Mouse (Mus musculus) kidney, postnatal 0 days (tissue): ENCODE results near the gene Prdm12. TPM values are rescaled to one million over a fixed set of nuclear protein-coding genes. Genes with fewer than 3 reads are reported as not detected.

Experiments
- ATAC-seq: fragments of 200-750 bp; cut with Nextera tagmentation; replicated peaks from 2 replicates; pipeline ENCODE4 v1.8.0; 2017; ENCODE audit warnings: low read depth, moderate number of reproducible peaks, moderate TSS enrichment, moderate library complexity; ENCODE audit not compliant: low FRiP score
- DNase-seq: peaks from one replicate; pipeline ENCODE4 v3.0.0-alpha.2; 2016; ENCODE audit warnings: low spot score
- H3K27ac ChIP-seq: fragments of 300-500 bp; sonication (generic); 2 replicates; pipeline ENCODE4 v1.5.1; 2014; ENCODE audit warnings: mild to moderate bottlenecking
- H3K27me3 ChIP-seq: fragments of 300-500 bp; sonication (generic); 2 replicates; pipeline ENCODE4 v1.6.1; 2014; ENCODE audit warnings: low read length, mixed read lengths; ENCODE audit not compliant: insufficient read depth
- H3K36me3 ChIP-seq: fragments of 300-500 bp; sonication (generic); 2 replicates; pipeline ENCODE4 v1.6.1; 2014; ENCODE audit warnings: low read length, mixed read lengths; ENCODE audit not compliant: insufficient read depth
- H3K4me1 ChIP-seq: fragments of 300-500 bp; sonication (generic); replicated peaks from 2 replicates; pipeline ENCODE4 v1.6.1; 2014; ENCODE audit warnings: antibody characterized with exemption, low read length, mixed read lengths; ENCODE audit not compliant: insufficient read depth
- H3K4me2 ChIP-seq: fragments of 300-500 bp; sonication (generic); 2 replicates; pipeline ENCODE4 v1.6.1; 2014; ENCODE audit warnings: mild to moderate bottlenecking, low read length, moderate library complexity, mixed read lengths
- H3K4me3 ChIP-seq: fragments of 300-500 bp; sonication (generic); replicated peaks from 2 replicates; pipeline ENCODE4 v1.5.1; 2014; ENCODE audit warnings: low read depth, low read length
- H3K9ac ChIP-seq: fragments of 300-500 bp; sonication (generic); 2 replicates; pipeline ENCODE4 v1.6.1; 2014; ENCODE audit warnings: low read depth, low read length
- H3K9me3 ChIP-seq: fragments of 300-500 bp; sonication (generic); replicated peaks from 2 replicates; pipeline ENCODE4 v1.6.1; 2016; ENCODE audit warnings: low read length, inconsistent platforms, mixed read lengths
- CTCF ChIP-seq: IDR thresholded peaks from 2 replicates; pipeline ENCODE4 v1.5.1; 2016; ENCODE audit warnings: antibody characterized with exemption, low read depth, mild to moderate bottlenecking, moderate library complexity
- WGBS: fragments of 180-500 bp; shearing (Covaris S2); extraction: QIAGEN DNeasy Blood & Tissue Kit; methylation state at CpG from one replicate; pipeline ENCODE4 v1.1.7; 2014; 5-methylcytosine and 5-hydroxymethylcytosine counted together
- polyA plus RNA-seq: library from polyadenylated mRNA; unstranded; fragments of >200 nt; fragmentation: Nextera tagmentation; extraction: Ambion mirVana; gene quantifications from 2 replicates; pipeline ENCODE4 v1.2.1, GENCODE M21; 2015

The Prdm12 gene
- polyA plus RNA-seq, 1 experiment from 2014 or later = not detected

DNA sequence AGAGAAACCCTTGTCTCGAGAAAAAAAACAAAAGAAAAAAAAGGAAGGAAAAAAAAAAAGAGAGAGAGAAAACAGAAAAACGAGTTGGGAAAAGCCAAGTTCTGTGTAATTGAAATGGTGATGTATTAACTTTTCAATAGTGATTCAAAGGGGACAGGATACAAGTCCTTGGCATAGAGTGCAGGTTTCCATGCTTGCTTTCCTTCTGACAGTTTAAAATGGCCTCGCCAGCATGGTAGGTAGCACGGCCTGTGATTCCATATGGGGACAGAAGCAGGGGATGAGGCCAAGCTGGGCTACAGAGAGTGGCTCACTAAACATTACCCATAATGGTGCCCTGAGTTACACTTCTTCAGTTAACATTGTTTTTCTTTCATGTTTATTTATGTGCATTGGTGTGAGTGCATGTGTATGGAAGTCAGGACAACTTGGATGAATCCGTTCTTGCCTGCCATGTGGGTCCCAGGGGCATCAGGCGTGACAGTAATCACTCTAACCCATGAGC, 41.9 kb downstream of the Prdm12 start:
- 61% methylated on average over 6 of the region's 6 CpGs for WGBS
- no peak for TF ChIP-seq CTCF
- no peaks in the 10 kb centered on the region for H3K9me3 ChIP-seq
- no peak overlapping the region for H3K4me2 ChIP-seq
- H3K27ac ChIP-seq = no peak overlapping the region
- no peaks in the 10 kb centered on the region for H3K4me1 ChIP-seq
- H3K36me3 ChIP-seq = peaks cover 25% of the 10 kb centered on the region
- no peak overlapping the region for H3K9ac ChIP-seq
- no peaks in the 10 kb centered on the region for H3K27me3 ChIP-seq
- 0 out of 2 replicates have a peak, but pooled peaks have one; percentile 8 for ATAC-seq
- H3K4me3 ChIP-seq = no peak overlapping the region
- no peak for DNase-seq

DNA sequence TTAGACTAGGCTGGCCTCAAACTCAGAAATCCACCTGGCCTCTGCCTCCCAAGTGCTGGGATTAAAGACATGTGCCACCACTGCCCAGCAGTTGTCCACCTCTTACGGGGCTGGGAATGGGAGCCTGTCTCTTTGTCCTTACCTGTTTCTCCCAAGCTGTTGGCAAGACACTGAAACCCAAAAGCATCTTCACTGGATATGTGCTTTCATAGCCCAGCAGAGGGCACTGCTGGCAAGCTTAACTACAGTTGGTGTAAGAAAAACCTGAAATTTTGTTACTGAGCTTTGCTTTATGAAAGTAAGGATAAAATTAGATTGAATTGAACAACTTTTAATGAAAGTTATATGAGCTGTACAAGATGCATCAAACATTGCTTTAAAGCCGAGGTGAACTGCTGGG, 43.8 kb downstream of the Prdm12 start:
- H3K4me2 ChIP-seq = no peak overlapping the region
- TF ChIP-seq CTCF = peak; percentile 84
- peaks cover 14% of the 10 kb centered on the region for H3K36me3 ChIP-seq
- 32% methylated on average over 2 of the region's 2 CpGs for WGBS
- no peak overlapping the region for H3K9ac ChIP-seq
- H3K9me3 ChIP-seq = no peaks in the 10 kb centered on the region
- no peak overlapping the region for H3K27ac ChIP-seq
- DNase-seq (peak; percentile 81), ATAC-seq (no peak)
- H3K4me3 ChIP-seq = no peak overlapping the region
- no peaks in the 10 kb centered on the region; the same call in 1 of the 2 replicates for H3K4me1 ChIP-seq
- no peaks in the 10 kb centered on the region for H3K27me3 ChIP-seq

DNA sequence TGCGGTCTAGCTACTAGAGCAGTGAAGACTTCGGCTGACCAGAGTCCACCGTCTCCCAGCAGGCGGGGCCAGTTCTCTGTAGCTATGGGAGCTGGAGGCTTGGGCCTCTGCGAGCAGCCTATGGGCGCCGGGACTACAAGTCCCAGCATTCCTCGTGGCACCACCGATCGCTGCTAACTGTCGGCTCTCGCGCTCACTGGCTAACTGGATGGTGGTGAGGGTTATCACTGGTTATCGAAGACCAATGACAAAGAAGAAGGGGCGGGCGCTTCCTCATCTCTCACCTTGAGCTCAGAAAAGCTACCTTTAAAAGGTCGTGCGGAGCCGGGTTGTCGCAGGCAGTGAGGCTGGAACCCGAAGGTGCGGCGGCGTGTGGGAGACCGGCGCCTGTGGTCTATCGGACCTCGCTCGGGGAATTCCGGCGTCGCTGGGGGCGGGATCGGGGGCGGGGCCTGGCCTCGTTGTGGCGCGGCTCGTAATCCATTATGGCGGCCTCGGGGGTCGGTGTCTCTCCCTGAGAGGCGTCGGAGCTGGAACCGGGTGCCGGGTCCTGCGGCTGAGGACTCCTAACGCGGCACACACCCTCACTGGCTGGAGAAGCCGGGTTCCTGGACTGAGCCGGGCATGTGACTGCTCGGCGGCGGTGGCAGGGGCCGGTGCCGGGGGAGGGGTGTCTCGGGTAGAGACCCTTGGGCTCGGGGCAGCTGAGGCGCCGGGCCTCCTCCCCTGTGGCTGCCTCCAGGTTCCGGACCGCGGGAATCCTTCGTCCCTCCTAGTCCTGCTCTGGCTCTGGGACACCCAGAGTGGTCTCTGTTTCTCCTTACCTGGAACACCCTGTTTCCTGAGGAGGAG, 48.5 kb downstream of the Prdm12 start, which contains the start of gene Abl1:
TSS of gene Abl1 (plus strand) at position 303 of the 852 bp plus-strand sequence.
- no peaks in the 10 kb centered on the region for H3K36me3 ChIP-seq
- H3K9ac ChIP-seq = peak within 1 kb of the TSS; percentile 93
- H3K4me3 ChIP-seq = peak within 1 kb of the TSS; percentile 97
- under 1% methylated on average over 64 of the region's 64 CpGs for WGBS
- peak within 1 kb of the TSS; percentile 78 for H3K4me2 ChIP-seq
- peak within 1 kb of the TSS; percentile 90 for H3K27ac ChIP-seq
- peak; percentile 99 for ATAC-seq
- H3K27me3 ChIP-seq = no peaks in the 10 kb centered on the region
- no peaks in the 10 kb centered on the region for H3K9me3 ChIP-seq
- peak; percentile 99 for DNase-seq
- H3K4me1 ChIP-seq = peaks cover 6% of the 10 kb centered on the region; the same call in 1 of the 2 replicates
- peak; percentile 62 for TF ChIP-seq CTCF

DNA sequence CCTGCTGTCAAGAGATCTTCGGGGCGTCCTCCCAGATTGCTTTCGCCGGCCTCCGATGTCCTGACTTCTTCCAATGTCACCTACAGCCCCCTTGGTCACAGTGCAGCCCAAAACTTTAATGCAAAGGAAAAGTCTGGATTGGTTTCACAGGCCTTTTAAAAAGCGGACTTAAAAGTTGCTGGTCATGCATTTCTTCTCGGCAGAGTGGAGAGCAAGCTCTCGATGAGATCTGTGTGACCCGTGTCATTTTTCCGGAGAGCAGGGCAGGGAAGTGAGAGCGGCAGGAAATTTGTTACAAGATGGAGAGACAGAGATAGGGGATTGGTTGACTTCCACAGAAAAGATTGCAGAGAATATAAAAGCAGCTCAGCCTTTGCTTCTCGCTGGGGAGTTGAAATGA, 49.2 kb downstream of the Prdm12 start:
- no peak for TF ChIP-seq CTCF
- WGBS = under 1% methylated on average over 12 of the region's 12 CpGs
- Histone ChIP-seq H3K4me2 (peak overlapping the region; percentile 78), H3K27me3 (no peaks in the 10 kb centered on the region), H3K4me1 (peaks cover 6% of the 10 kb centered on the region; the same call in 1 of the 2 replicates), H3K4me3 (peak overlapping the region; percentile 97), H3K36me3 (0 out of 2 replicates have a peak, but pooled peaks cover 1% of the 10 kb centered on the region), H3K9ac (peak overlapping the region; percentile 93), H3K9me3 (no peaks in the 10 kb centered on the region), H3K27ac (peak overlapping the region; percentile 90)
- DNase-seq (peak; percentile 48), ATAC-seq (no peak)

DNA sequence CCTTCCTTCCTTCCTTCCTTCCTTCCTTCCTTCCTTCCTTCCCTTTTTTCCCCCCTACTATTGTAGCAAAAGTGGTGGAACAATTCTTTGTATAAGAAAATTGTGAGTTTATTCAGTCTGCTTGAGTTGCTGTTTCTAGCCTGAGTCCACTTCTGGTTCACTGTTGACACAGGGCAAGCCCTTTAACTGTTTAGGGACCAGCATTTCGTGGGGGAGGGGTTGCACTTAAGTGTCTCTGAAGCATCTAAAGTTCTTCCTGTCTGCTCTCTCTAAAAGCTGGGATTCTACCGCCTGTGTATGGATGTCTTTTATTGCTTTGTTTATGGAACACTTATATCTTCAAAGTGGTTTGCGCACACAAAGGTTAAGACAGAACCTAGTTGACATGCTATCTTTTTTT, 50.2 kb downstream of the Prdm12 start:
- TF ChIP-seq CTCF = no peak
- 0 out of 2 replicates have a peak, but pooled peaks cover 6% of the 10 kb centered on the region for H3K36me3 ChIP-seq
- no peak overlapping the region for H3K27ac ChIP-seq
- no peaks in the 10 kb centered on the region for H3K9me3 ChIP-seq
- DNase-seq (no peak), ATAC-seq (no peak)
- H3K4me1 ChIP-seq = peaks cover 6% of the 10 kb centered on the region; the same call in 1 of the 2 replicates
- peak overlapping the region; percentile 97 for H3K4me3 ChIP-seq
- peak overlapping the region; percentile 78 for H3K4me2 ChIP-seq
- H3K9ac ChIP-seq = peak overlapping the region; percentile 93; the same call in 1 of the 2 replicates
- H3K27me3 ChIP-seq = no peaks in the 10 kb centered on the region
- WGBS = 29% methylated on average over 3 of the region's 3 CpGs

DNA sequence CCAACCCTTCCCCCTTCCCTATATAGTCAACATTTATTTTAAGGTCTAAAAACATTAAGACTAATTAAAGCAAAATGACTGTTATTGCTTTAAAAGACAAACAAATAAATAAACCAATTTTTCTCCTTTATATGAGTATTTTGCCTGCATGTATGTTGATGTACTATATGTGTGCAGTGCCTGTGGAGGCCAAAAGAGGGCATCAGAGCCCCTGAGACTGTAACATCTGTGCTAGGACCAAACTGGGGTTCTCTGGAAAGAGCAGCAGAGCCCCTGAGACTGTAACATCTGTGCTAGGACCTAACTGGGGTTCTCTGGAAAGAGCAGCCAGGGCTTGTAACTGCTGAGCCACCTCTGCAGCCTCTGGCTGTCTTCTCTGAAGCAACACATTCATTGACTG, 58.4 kb downstream of the Prdm12 start:
- H3K9me3 ChIP-seq = no peaks in the 10 kb centered on the region
- peaks cover 16% of the 10 kb centered on the region; the same call in 1 of the 2 replicates for H3K36me3 ChIP-seq
- peak; percentile 61 for TF ChIP-seq CTCF
- no peak overlapping the region for H3K27ac ChIP-seq
- no peaks in the 10 kb centered on the region for H3K27me3 ChIP-seq
- no peak overlapping the region for H3K9ac ChIP-seq
- no peaks in the 10 kb centered on the region for H3K4me1 ChIP-seq
- DNase-seq = peak; percentile 48
- no peak for ATAC-seq
- no peak overlapping the region for H3K4me2 ChIP-seq
- H3K4me3 ChIP-seq = no peak overlapping the region
